Mouse (Mus musculus) embryonic facial prominence, embryonic 15.5 days (tissue): ENCODE results near the gene Izumo1. TPM values are rescaled to one million over a fixed set of nuclear protein-coding genes. Genes with fewer than 3 reads are reported as not detected.

ENCODE experiments used
- ATAC-seq: fragments of 200-750 bp; cut with Nextera tagmentation; 2 replicates; pipeline ENCODE4 v1.8.0; 2017; ENCODE audit warnings: low read depth, moderate TSS enrichment; ENCODE audit not compliant: insufficient number of reproducible peaks, low FRiP score, low TSS enrichment
- H3K27ac ChIP-seq: fragments of 300-500 bp; sonication (generic); replicated peaks from 2 replicates; pipeline ENCODE4 v1.5.1; 2015; ENCODE audit warnings: mild to moderate bottlenecking, inconsistent platforms
- H3K27me3 ChIP-seq: fragments of 300-500 bp; sonication (generic); 2 replicates; pipeline ENCODE4 v1.6.1; 2015; ENCODE audit warnings: inconsistent platforms
- H3K36me3 ChIP-seq: fragments of 300-500 bp; sonication (generic); 2 replicates; pipeline ENCODE4 v1.6.1; 2015; ENCODE audit warnings: mild to moderate bottlenecking, inconsistent platforms
- H3K4me1 ChIP-seq: fragments of 300-500 bp; sonication (generic); 2 replicates; pipeline ENCODE4 v1.6.1; 2015; ENCODE audit warnings: inconsistent platforms
- H3K4me2 ChIP-seq: fragments of 300-500 bp; sonication (generic); replicated peaks from 2 replicates; pipeline ENCODE4 v1.6.1; 2015; ENCODE audit warnings: mild to moderate bottlenecking, inconsistent platforms
- H3K4me3 ChIP-seq: fragments of 300-500 bp; sonication (generic); replicated peaks from 2 replicates; pipeline ENCODE4 v1.5.1; 2015; ENCODE audit warnings: mild to moderate bottlenecking, inconsistent platforms
- H3K9ac ChIP-seq: fragments of 300-500 bp; sonication (generic); 2 replicates; pipeline ENCODE4 v1.6.1; 2015; ENCODE audit warnings: inconsistent platforms
- H3K9me3 ChIP-seq: fragments of 300-500 bp; sonication (generic); replicated peaks from 2 replicates; pipeline ENCODE4 v1.6.1; 2016; ENCODE audit warnings: inconsistent platforms
- WGBS: fragments of 180-500 bp; shearing (Covaris S2); methylation state at CpG from one replicate; pipeline ENCODE4 v1.1.7; 2015; 5-methylcytosine and 5-hydroxymethylcytosine counted together
- polyA plus RNA-seq: library from polyadenylated mRNA; unstranded; fragments of >200 nt; fragmentation: Nextera tagmentation; extraction: Ambion mirVana; gene quantifications from 2 replicates; pipeline ENCODE4 v1.2.1, GENCODE M21; 2015

Gene Izumo1
- polyA plus RNA-seq, 1 experiment from 2014 or later: 0.41 TPM

GRCm38 (mm10) chr7:45593118-45593815 lies 28.3 kb upstream of the Izumo1 start:
- no peak for ATAC-seq
- H3K27me3 ChIP-seq: no peaks in the 10 kb centered on the region
- H3K27ac ChIP-seq: no peak overlapping the region
- H3K4me1 ChIP-seq: peaks cover 11% of the 10 kb centered on the region
- no peaks in the 10 kb centered on the region for H3K9me3 ChIP-seq
- no peak overlapping the region for H3K9ac ChIP-seq
- 10% methylated on average over 10 of the region's 10 CpGs for whole genome bisulfite sequencing
- H3K36me3 ChIP-seq: 0 out of 2 replicates have a peak, but pooled peaks cover under 1% of the 10 kb centered on the region
- no peak overlapping the region for H3K4me2 ChIP-seq
- H3K4me3 ChIP-seq: no peak overlapping the region

DNA sequence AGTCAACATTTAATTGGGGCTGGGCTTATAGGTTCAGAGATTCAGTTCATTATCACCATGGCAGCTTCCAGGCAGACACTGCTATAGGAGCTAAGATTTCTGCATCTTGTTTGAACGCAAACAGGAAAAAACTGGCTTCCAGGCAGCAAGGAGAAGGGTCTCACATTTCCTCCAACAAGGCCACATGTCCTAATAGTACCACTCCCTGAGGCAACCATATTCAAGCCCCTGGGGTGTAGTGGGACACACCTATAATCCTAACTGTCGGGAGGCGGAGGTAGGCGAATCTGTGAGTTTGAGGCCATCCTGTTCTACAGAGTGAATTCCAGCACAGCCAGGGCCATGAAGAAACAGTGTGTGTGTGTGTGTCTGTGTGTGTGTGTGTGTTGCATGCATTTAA lies 26.4 kb upstream of the Izumo1 start:
- Histone ChIP-seq H3K4me3 (no peak overlapping the region), H3K27ac (no peak overlapping the region), H3K27me3 (no peaks in the 10 kb centered on the region), H3K36me3 (no peaks in the 10 kb centered on the region), H3K4me2 (no peak overlapping the region), H3K9me3 (no peaks in the 10 kb centered on the region), H3K4me1 (peaks cover 6% of the 10 kb centered on the region; the same call in 1 of the 2 replicates), H3K9ac (no peak overlapping the region)
- WGBS: 67% methylated on average over 4 of the region's 4 CpGs
- no peak for ATAC-seq

DNA sequence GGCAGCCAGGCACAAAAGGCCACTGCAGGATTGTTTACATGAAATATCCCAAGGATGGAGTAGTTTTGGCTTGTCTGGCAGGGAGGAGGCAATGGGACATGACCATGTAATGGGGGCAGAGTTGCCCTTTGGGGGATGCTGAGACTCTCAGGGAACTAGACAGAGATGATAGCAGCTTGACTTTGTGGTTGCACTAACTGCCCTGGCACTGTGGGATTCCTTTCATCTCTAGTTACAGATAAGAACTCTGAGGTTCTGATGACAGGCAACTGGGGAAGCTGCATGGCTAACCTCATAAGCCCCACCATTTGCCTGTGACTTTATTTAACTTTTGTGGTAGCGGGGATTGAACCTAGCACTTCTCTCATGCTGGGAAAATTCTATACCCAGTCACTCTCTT lies 25.5 kb upstream of the Izumo1 start:
- no peaks in the 10 kb centered on the region for H3K9me3 ChIP-seq
- peaks cover 6% of the 10 kb centered on the region; the same call in 1 of the 2 replicates for H3K4me1 ChIP-seq
- no peaks in the 10 kb centered on the region for H3K36me3 ChIP-seq
- H3K9ac ChIP-seq: no peak overlapping the region
- ATAC-seq: no peak
- no peak overlapping the region for H3K27ac ChIP-seq
- no peak overlapping the region for H3K4me3 ChIP-seq
- no peaks in the 10 kb centered on the region for H3K27me3 ChIP-seq
- H3K4me2 ChIP-seq: no peak overlapping the region
- WGBS: 90% methylated on average over 1 of the region's 1 CpGs

DNA sequence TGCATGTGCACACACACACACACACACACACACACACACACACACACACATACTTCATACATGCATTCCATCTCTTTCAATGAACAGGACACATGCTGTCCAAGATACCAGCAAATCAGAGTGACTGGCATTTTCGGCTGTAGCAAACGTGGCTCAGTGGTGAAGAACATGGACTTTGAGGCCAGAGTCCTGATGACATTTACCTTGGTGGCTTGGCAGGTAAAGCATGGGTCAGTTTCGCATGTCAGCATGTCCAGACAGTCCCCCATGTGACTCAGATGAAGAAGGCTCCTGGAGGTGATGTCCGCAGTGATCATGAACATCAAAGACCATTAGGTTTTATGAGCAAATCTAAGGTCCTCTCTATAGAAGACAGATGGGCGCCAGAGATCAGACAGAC lies 24.6 kb upstream of the Izumo1 start:
- Histone ChIP-seq H3K9ac (no peak overlapping the region), H3K27me3 (no peaks in the 10 kb centered on the region), H3K9me3 (no peaks in the 10 kb centered on the region), H3K27ac (no peak overlapping the region), H3K4me3 (no peak overlapping the region), H3K4me2 (no peak overlapping the region), H3K36me3 (no peaks in the 10 kb centered on the region), H3K4me1 (peaks cover 6% of the 10 kb centered on the region; the same call in 1 of the 2 replicates)
- ATAC-seq: no peak
- 84% methylated on average over 5 of the region's 5 CpGs for WGBS

DNA sequence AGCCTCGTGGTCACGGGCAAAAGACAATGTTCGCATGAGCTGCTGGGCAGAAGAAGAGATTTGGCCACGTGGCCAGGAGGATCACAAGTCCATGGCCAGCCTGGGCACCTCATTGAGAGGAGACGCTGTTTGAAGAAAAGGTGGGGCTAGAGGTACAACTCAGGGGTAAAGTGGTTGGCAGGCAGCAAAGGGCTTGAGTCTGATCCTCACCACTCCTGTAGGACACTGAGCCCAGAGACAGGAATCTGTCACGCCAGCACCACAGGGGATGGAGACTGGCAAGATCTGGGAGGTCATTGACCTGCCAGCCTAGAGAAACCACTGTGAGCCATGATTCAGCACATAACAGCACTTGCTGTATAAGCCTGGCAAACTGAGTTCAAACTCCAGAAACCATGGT lies 24.1 kb upstream of the Izumo1 start:
- no peak for ATAC-seq
- Histone ChIP-seq H3K4me3 (no peak overlapping the region), H3K4me2 (no peak overlapping the region), H3K27me3 (no peaks in the 10 kb centered on the region), H3K9ac (no peak overlapping the region), H3K27ac (no peak overlapping the region), H3K9me3 (no peaks in the 10 kb centered on the region), H3K4me1 (peaks cover 6% of the 10 kb centered on the region; the same call in 1 of the 2 replicates), H3K36me3 (no peaks in the 10 kb centered on the region)
- 90% methylated on average over 6 of the region's 6 CpGs for WGBS

DNA sequence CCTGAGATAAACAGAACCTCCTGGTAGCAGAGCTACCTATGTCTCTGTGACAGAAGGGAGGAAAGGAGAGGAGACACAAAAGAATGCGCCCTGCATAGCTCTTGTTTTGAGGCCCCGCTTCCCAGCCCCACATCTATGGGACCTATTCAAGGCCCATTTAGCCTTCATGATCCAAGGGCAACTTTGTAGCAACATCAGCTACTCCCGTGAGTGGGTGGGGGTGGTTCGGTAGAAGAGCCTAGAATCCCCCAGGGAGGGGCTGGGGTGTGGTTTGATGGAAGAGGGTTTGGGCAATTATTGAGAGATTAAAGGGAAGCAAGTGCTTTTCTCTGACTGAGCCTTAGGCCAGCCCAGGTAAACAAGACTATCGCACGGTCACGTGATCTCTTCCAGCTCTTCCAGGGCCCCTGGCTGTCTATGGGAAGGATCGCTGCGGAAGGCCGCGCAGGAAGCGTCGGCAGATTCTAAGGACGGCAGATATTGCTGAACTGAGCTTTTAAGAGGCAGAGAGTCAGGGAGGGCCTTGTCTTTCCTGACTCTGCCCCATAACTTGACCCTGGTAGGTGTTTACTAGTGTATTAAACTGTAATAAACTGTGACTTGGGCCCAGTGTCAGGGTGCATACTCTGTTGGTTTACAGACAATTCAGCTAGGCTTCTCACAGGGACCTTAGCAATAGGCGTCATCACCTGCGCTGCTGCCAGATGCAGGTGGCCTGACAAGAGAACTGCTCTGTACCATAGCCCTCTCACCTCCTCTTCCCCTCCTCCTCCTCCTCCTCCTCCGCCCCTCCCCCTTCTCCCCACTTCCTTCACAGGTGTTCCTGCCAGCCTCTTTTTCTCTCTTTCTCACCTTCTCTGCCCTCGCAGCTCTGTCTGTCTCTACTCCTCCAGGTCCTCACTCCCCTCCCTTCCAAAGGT lies 22.4 kb upstream of the Izumo1 start:
- no peak for ATAC-seq
- Histone ChIP-seq H3K27me3 (no peaks in the 10 kb centered on the region), H3K36me3 (no peaks in the 10 kb centered on the region), H3K4me3 (no peak overlapping the region), H3K9me3 (no peaks in the 10 kb centered on the region), H3K4me2 (no peak overlapping the region), H3K27ac (no peak overlapping the region), H3K4me1 (peaks cover 6% of the 10 kb centered on the region; the same call in 1 of the 2 replicates), H3K9ac (no peak overlapping the region)
- whole genome bisulfite sequencing: 35% methylated on average over 18 of the region's 18 CpGs

DNA sequence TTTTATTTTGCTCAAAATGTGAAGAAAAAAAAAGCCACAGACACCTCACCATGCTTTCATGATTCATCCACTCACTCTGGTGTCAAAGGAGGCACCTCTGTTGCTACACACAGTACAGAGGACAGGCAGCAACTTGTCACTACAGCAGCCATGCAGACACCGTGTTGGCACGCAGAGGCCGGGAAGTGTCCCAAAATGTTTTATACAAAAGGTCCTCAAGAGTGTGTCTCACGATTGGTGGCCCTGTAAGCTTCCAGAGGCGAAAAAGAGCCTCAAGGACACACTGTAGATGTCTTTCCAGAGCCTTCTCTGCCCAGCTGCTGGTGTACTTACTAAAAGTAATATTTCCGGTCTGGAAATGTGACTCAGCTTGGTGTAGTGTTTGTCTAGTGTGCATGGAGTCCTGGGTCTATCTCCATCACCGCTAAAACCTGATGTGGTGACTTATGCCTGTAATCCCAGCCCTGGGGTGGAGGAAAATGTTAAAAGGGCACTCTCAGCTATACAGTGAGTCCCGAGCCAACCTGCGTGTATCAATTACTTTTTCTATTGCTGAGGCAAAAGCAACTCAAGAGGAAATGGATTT lies 15.8 kb upstream of the Izumo1 start:
- no peaks in the 10 kb centered on the region for H3K4me1 ChIP-seq
- H3K27ac ChIP-seq: peak overlapping the region; percentile 58; the same call in 1 of the 2 replicates
- WGBS: 56% methylated on average over 9 of the region's 9 CpGs
- H3K4me3 ChIP-seq: no peak overlapping the region
- no peak overlapping the region for H3K9ac ChIP-seq
- no peaks in the 10 kb centered on the region for H3K36me3 ChIP-seq
- H3K4me2 ChIP-seq: no peak overlapping the region
- no peaks in the 10 kb centered on the region for H3K27me3 ChIP-seq
- no peak; the same call in 1 of the 2 replicates for ATAC-seq
- H3K9me3 ChIP-seq: no peaks in the 10 kb centered on the region

DNA sequence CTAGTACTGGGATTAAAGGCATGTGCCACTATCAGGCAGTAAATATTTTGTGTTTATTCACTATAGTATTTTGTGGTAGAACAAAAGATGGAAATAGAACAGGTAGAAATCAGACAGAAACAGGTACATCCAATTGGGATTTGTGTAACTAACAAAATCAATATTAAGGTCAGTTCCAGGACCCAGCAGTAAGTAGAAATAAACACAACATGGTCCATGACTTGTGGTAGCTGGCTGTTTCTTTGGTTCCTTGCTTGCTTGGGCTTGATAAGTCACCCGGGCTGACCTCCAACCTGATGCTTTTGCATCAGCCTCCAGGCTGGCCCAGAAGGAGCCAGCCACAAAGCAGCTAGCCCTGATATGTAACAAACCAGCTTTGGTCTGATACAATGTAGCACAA lies 12.1 kb upstream of the Izumo1 start:
- ATAC-seq: no peak
- Histone ChIP-seq H3K9me3 (no peaks in the 10 kb centered on the region), H3K27me3 (no peaks in the 10 kb centered on the region), H3K27ac (no peak overlapping the region), H3K4me2 (no peak overlapping the region), H3K4me3 (no peak overlapping the region), H3K4me1 (0 out of 2 replicates have a peak, but pooled peaks cover under 1% of the 10 kb centered on the region), H3K9ac (no peak overlapping the region), H3K36me3 (no peaks in the 10 kb centered on the region)
- 58% methylated on average over 1 of the region's 1 CpGs for WGBS

- no peaks in the 10 kb centered on the region for H3K9me3 ChIP-seq
- peak overlapping the region; percentile 46; the same call in 1 of the 2 replicates for H3K4me2 ChIP-seq
- H3K4me1 ChIP-seq: peaks cover 29% of the 10 kb centered on the region
- ATAC-seq: peak; percentile 65
- no peaks in the 10 kb centered on the region for H3K36me3 ChIP-seq
- peaks cover 19% of the 10 kb centered on the region for H3K27me3 ChIP-seq
- peak overlapping the region; percentile 81 for H3K27ac ChIP-seq
- H3K4me3 ChIP-seq: no peak overlapping the region
- H3K9ac ChIP-seq: no peak overlapping the region
- 8% methylated on average over 6 of the region's 6 CpGs for WGBS
These were observed 5.3 kb upstream of the Izumo1 start for GRCm38 (mm10) chr7:45616277-45616676.

- peaks cover 29% of the 10 kb centered on the region for H3K4me1 ChIP-seq
- peak within 1 kb of the TSS; percentile 32 for H3K4me3 ChIP-seq
- peak within 1 kb of the TSS; percentile 46 for H3K4me2 ChIP-seq
- H3K27me3 ChIP-seq: peaks cover 19% of the 10 kb centered on the region
- ATAC-seq: peak; percentile 69
- no peak within 1 kb of the TSS for H3K9ac ChIP-seq
- no peaks in the 10 kb centered on the region for H3K36me3 ChIP-seq
- no peaks in the 10 kb centered on the region for H3K9me3 ChIP-seq
- peak within 1 kb of the TSS; percentile 81 for H3K27ac ChIP-seq
- WGBS: 4% methylated on average over 29 of the region's 31 CpGs
These were observed 4.4 kb upstream of the Izumo1 start, which contains the start of gene Fut1 for GRCm38 (mm10) chr7:45617042-45617695. Gene Fut1 (plus strand): TSS chr7:45617289.
